Mouse (Mus musculus) bone marrow macrophage, adult 2 months (primary cell): ENCODE measurements around the gene BC100530. TPM values are rescaled to one million over a fixed set of nuclear protein-coding genes. Genes with fewer than 3 reads are reported as not detected.
"Not testable (repeated sequence)": the region's sequence is repeated elsewhere in the genome, so short reads cannot be mapped to it uniquely, and the experiment has no call there.

Experiments used
- H3K27ac ChIP-seq: 2 replicates; pipeline ENCODE4 v1.5.1; 2012; ENCODE audit warnings: low read depth, low read length; ENCODE audit not compliant: insufficient read depth
- H3K4me1 ChIP-seq: 2 replicates; pipeline ENCODE4 v1.6.1; 2012; ENCODE audit warnings: low read length; ENCODE audit not compliant: control insufficient read depth, insufficient read depth
- H3K4me3 ChIP-seq: 2 replicates; pipeline ENCODE4 v1.5.1; 2012; ENCODE audit warnings: mild to moderate bottlenecking, low read length, moderate library complexity; ENCODE audit not compliant: insufficient read depth
- CTCF ChIP-seq: IDR thresholded peaks from 2 replicates; pipeline ENCODE4 v1.5.1; 2012; ENCODE audit warnings: low read depth, mild to moderate bottlenecking, low read length, moderate library complexity
- POLR2A ChIP-seq: IDR thresholded peaks from 2 replicates; pipeline ENCODE4 v1.6.1; 2012; ENCODE audit warnings: mild to moderate bottlenecking, low read depth, low read length, borderline replicate concordance
- polyA plus RNA-seq: library from polyadenylated mRNA; stranded (reverse); fragments of >200 nt; gene quantifications from 2 replicates; pipeline ENCODE4 v1.2.4, GENCODE M21; 2012; ENCODE audit not compliant: missing spikeins, insufficient read depth, insufficient read length

Gene BC100530
- not detected in 2 replicates for polyA plus RNA-seq

DNA sequence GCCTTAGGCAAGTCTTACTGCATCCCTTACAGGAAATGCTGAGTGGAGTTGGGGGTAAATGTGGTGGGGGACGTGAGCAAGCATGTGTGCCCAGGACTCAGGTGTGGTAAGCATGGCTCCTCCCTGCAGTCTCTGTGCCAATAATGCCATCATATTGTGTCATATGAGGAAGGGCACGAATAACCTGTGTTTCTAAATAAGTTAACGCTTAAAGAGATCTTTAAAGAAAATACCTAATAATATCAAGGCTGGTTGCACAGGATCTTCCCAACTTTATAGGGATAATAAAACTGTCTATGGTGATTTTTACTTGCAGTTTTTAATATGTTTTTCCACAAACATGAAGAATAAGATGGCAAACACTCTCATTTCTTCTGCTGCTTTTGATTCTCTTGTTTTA is at the start of gene BC100530:
TSS of gene BC100530 (minus strand) at position 101 of the 400 bp plus-strand sequence.
- H3K4me3 ChIP-seq, H3K27ac ChIP-seq, H3K4me1 ChIP-seq: not testable (repeated sequence)

- Histone ChIP-seq H3K4me3 (no peak within 1 kb of the TSS), H3K4me1 (no peaks in the 10 kb centered on the region), H3K27ac (no peak within 1 kb of the TSS)
- TF ChIP-seq CTCF = no peak
- no peak for TF ChIP-seq POLR2A
These were observed 40.8 kb upstream of the BC100530 start, which contains the start of gene Stfa2 for GRCm38 (mm10) chr16:36408357-36408756. TSS of gene Stfa2 (minus strand) at chr16:36408457.

GRCm38 (mm10) chr16:36389060-36389459 is 21.5 kb upstream of the BC100530 start:
- TF ChIP-seq POLR2A = no peak
- no peak for TF ChIP-seq CTCF
- H3K4me1 ChIP-seq = no peaks in the 10 kb centered on the region
- no peak overlapping the region for H3K4me3 ChIP-seq
- H3K27ac ChIP-seq = no peak overlapping the region

DNA sequence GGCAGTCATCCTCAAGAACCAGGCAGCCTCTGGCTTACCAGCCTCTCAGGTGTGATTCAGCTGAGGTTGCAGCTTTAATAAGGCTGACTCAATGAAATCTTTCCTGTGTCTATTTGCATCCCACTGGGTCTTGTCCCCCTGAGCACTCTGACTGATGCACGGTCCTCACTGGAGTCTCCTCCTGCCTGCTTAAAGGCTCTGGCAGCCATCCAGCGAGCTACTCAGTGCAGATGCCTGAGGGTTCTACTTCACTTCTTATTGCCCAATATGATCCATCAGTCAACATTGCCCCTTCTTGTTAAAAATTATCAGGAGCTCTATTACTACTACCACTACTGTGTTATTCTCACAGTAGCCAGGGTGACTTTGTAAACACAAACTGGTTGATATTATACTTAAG is 30.4 kb downstream of the BC100530 start:
- H3K4me1 ChIP-seq = no peaks in the 10 kb centered on the region
- no peak overlapping the region for H3K4me3 ChIP-seq
- H3K27ac ChIP-seq = no peak overlapping the region
- TF ChIP-seq POLR2A = no peak
- TF ChIP-seq CTCF = no peak

- no peak within 1 kb of the TSS for H3K27ac ChIP-seq
- H3K4me1 ChIP-seq = no peaks in the 10 kb centered on the region
- no peak for TF ChIP-seq CTCF
- TF ChIP-seq POLR2A = no peak
- H3K4me3 ChIP-seq = no peak within 1 kb of the TSS
These were observed 33.3 kb downstream of the BC100530 start, which contains the start of gene BC117090 for GRCm38 (mm10) chr16:36334232-36334631. TSS of gene BC117090 (minus strand) at chr16:36334332.

GRCm38 (mm10) chr16:36319286-36319685 is 48.3 kb downstream of the BC100530 start:
- no peak overlapping the region for H3K4me3 ChIP-seq
- no peak for TF ChIP-seq POLR2A
- no peak overlapping the region for H3K27ac ChIP-seq
- no peaks in the 10 kb centered on the region for H3K4me1 ChIP-seq

GRCm38 (mm10) chr16:36316111-36316510 is 51.4 kb downstream of the BC100530 start:
- not testable (repeated sequence) for H3K4me1 ChIP-seq, H3K4me3 ChIP-seq, H3K27ac ChIP-seq

Other genes with a start within 250 kb of the BC100530 start
- gene Csta1, start 236.5 kb downstream of the BC100530 start, polyA plus RNA-seq = not detected in 2 replicates
- not detected in 2 replicates for gene Stfa2l1, start 210.9 kb downstream of the BC100530 start, polyA plus RNA-seq
- gene Gm5483, start 183.5 kb downstream of the BC100530 start, polyA plus RNA-seq = 0.43 TPM in 1 of 2 replicates, not detected in the other
- gene Gm5416, start 157.3 kb downstream of the BC100530 start, polyA plus RNA-seq = not detected in 2 replicates
- gene 2010005H15Rik, start 146.3 kb downstream of the BC100530 start, polyA plus RNA-seq = not detected in 2 replicates
- not detected in 2 replicates for gene Stfa1, start 90.8 kb downstream of the BC100530 start, polyA plus RNA-seq
- not detected in 2 replicates for gene BC117090, start 33.4 kb downstream of the BC100530 start, polyA plus RNA-seq
- not detected in 2 replicates for gene Stfa2, start 40.7 kb upstream of the BC100530 start, polyA plus RNA-seq
- gene Stfa3, start 87.6 kb upstream of the BC100530 start, polyA plus RNA-seq = not detected in 2 replicates
- gene Casr, start 194.4 kb upstream of the BC100530 start, polyA plus RNA-seq = not detected in 2 replicates